Comparison of ENCODE assay signal across 8 mouse cellular contexts in genomic region chr8:107292928-107293601, GRCm38 (mm10). TPM values are rescaled to one million over a fixed set of nuclear protein-coding genes. Genes with fewer than 3 reads are reported as not detected.
A peak's percentile ranks its signal among the peaks of the same experiment; 100 is the strongest.
DNase-seq lines count a peak whose midpoint lies in the region; ATAC-seq and TF ChIP-seq lines count a peak whose summit lies in the region.

Gene Nfat5 (plus strand): TSS chr8:107293470.

- peaks cover 17% of the 10 kb centered on the region for H3K79me2 ChIP-seq in MEL (ENCODE audit: control insufficient read depth, insufficient read depth, low read length, poor library complexity)

- peak within 1 kb of the TSS; percentile 78 to 93 for H3K4me3 ChIP-seq in MEL (ENCODE audit: control insufficient read depth in 1 of 2, insufficient read depth in 1 of 2, low read depth in 2 of 2, low read length in 2 of 2)
- H3K4me3 ChIP-seq in cerebellum, adult 2 months (replicated peaks; ENCODE audit: insufficient read depth, low read depth, low read length) = peak within 1 kb of the TSS; percentile 85
- H3K4me3 ChIP-seq in lung, embryonic 16.5 days (ENCODE audit: low read length) = peak within 1 kb of the TSS; percentile 81

- ATAC-seq in hematopoietic stem cell, adult 5-6 weeks (replicated peaks in 1 of 2; ENCODE audit: insufficient read depth in 1 of 2, low FRiP score in 2 of 2, low TSS enrichment in 1 of 2, low read depth in 1 of 2, poor library complexity in 2 of 2, severe bottlenecking in 2 of 2) = peak; percentile 89 to 94
- peak; percentile 97 for ATAC-seq in lung, embryonic 16.5 days (ENCODE audit: low read depth)

- TF ChIP-seq RAD21 in MEL (IDR thresholded peaks at IDR 0.05; ENCODE audit: low read depth, low read length) = no peak

- H3K9me3 ChIP-seq in MEL (replicated peaks; ENCODE audit: insufficient read depth, low read length) = no peaks in the 10 kb centered on the region
- no peaks in the 10 kb centered on the region for H3K9me3 ChIP-seq in lung, embryonic 16.5 days (ENCODE audit: control insufficient read depth, low read length)

- peak in 1 of 2 experiments; percentile 75; a peak in 3 of 4 replicates for TF ChIP-seq EP300 in MEL (IDR thresholded peaks at IDR 0.05; ENCODE audit: low read depth in 1 of 2, low read length in 2 of 2)

- peak; percentile 94 for DNase-seq in MEL (ENCODE audit: low read depth, low spot score)
- peak; percentile 95 to 100 for DNase-seq in cerebellum, adult 2 months
- peak; percentile 94 for DNase-seq in forelimb bud, embryonic 11.5 days (ENCODE audit: low read depth, low spot score)
- DNase-seq in layer of hippocampus, adult 9-10 months (ENCODE audit: low spot score) = peak; percentile 98
- DNase-seq in ovary, postnatal 10 days (ENCODE audit: low spot score) = peak; percentile 99
- peak; percentile 89 to 98 for DNase-seq in thymus, postnatal 10 days (ENCODE audit: low spot score in 2 of 2)

- peaks cover 0 to 16% of the 10 kb centered on the region in 2 experiments; a peak in 2 of 4 replicates for H3K36me3 ChIP-seq in MEL (ENCODE audit: control insufficient read depth in 1 of 2, insufficient read depth in 2 of 2, low read length in 2 of 2)
- no peaks in the 10 kb centered on the region for H3K36me3 ChIP-seq in lung, embryonic 16.5 days (ENCODE audit: control insufficient read depth, insufficient read depth, low read length)

- no peaks in the 10 kb centered on the region for H3K27me3 ChIP-seq in MEL (ENCODE audit: control insufficient read depth in 1 of 2, insufficient read depth in 2 of 2, low read length in 2 of 2)
- H3K27me3 ChIP-seq in cerebellum, adult 2 months (ENCODE audit: control insufficient read depth, insufficient read depth, low read length) = no peaks in the 10 kb centered on the region
- H3K27me3 ChIP-seq in lung, embryonic 16.5 days (ENCODE audit: control insufficient read depth, insufficient read depth, low read depth, low read length) = no peaks in the 10 kb centered on the region

- under 1% methylated on average over 43 of the region's 49 CpGs for WGBS in cerebellum, adult 2 months
- under 1% methylated on average over 45 of the region's 49 CpGs for WGBS in lung, embryonic 16.5 days

- H3K4me2 ChIP-seq in lung, embryonic 16.5 days (ENCODE audit: low read depth, low read length) = peak within 1 kb of the TSS; percentile 77

- 0 out of 6 replicates have a peak, but pooled peaks of 1 of the 3 experiments have one; percentile 1 for TF ChIP-seq CTCF in MEL (IDR thresholded peaks at IDR 0.05 in 2 of 3, conservative IDR thresholded peaks at IDR 0.05 in 1 of 3; ENCODE audit: control insufficient read depth in 1 of 3, insufficient read depth in 1 of 3, low read depth in 2 of 3, low read length in 3 of 3, poor library complexity in 1 of 3, severe bottlenecking in 1 of 3)
- TF ChIP-seq CTCF in cerebellum, adult 2 months (IDR thresholded peaks at IDR 0.05; ENCODE audit: borderline replicate concordance, insufficient read depth, low read depth, low read length) = no peak

- peak within 1 kb of the TSS; percentile 92 for H3K9ac ChIP-seq in MEL (ENCODE audit: control insufficient read depth, low read depth, low read length, poor library complexity, severe bottlenecking)
- peak within 1 kb of the TSS; percentile 90 for H3K9ac ChIP-seq in lung, embryonic 16.5 days (ENCODE audit: low read length)

- TF ChIP-seq POLR2A in MEL (IDR thresholded peaks at IDR 0.05; ENCODE audit: control insufficient read depth in 1 of 2, insufficient read depth in 1 of 2, low read depth in 1 of 2, low read length in 2 of 2, poor library complexity in 1 of 2) = peak; percentile 84 to 90
- peak; percentile 87 for TF ChIP-seq POLR2A in cerebellum, adult 2 months (IDR thresholded peaks at IDR 0.05; ENCODE audit: borderline replicate concordance, insufficient read depth, low read length)

- peak within 1 kb of the TSS; percentile 77 for H3K27ac ChIP-seq in MEL (ENCODE audit: control insufficient read depth, low read depth, low read length)
- H3K27ac ChIP-seq in cerebellum, adult 2 months (ENCODE audit: insufficient read depth, low read length) = peak within 1 kb of the TSS; percentile 82
- peak within 1 kb of the TSS; percentile 96 for H3K27ac ChIP-seq in lung, embryonic 16.5 days (ENCODE audit: low read length)

- H3K4me1 ChIP-seq in MEL (ENCODE audit: control insufficient read depth in 1 of 2, insufficient read depth in 2 of 2, low read length in 2 of 2) = peaks cover 0 to 9% of the 10 kb centered on the region in 2 experiments; a peak in 1 of 4 replicates
- H3K4me1 ChIP-seq in cerebellum, adult 2 months (ENCODE audit: control insufficient read depth, insufficient read depth, low read length) = no peaks in the 10 kb centered on the region
- peaks cover 10% of the 10 kb centered on the region for H3K4me1 ChIP-seq in lung, embryonic 16.5 days (replicated peaks; ENCODE audit: control insufficient read depth, insufficient read depth, low read length)

TF ChIP-seq in MEL, 35 proteins besides CTCF, POLR2A, EP300 and RAD21:
- TF ChIP-seq USF2 (IDR thresholded peaks at IDR 0.05; ENCODE audit: borderline replicate concordance in 1 of 2, insufficient read depth in 1 of 2, low read depth in 1 of 2, low read length in 2 of 2) (no peak), NELFE (IDR thresholded peaks at IDR 0.05; ENCODE audit: low read depth, low read length) (peak; percentile 89), POLR2AphosphoS5 (IDR thresholded peaks at IDR 0.05; ENCODE audit: borderline replicate concordance, low read depth, low read length) (no peak), RCOR1 (IDR thresholded peaks at IDR 0.05; ENCODE audit: low read depth, low read length) (peak; percentile 82), ETS1 (IDR thresholded peaks at IDR 0.05; ENCODE audit: low read depth, low read length) (peak; percentile 77), USF1 (IDR thresholded peaks at IDR 0.05; ENCODE audit: low read depth, low read length) (no peak), ZKSCAN1 (IDR thresholded peaks at IDR 0.05; ENCODE audit: low read depth, low read length) (0 out of 2 replicates have a peak, but pooled peaks have one; percentile 63), UBTF (IDR thresholded peaks at IDR 0.05; ENCODE audit: borderline replicate concordance, insufficient read depth, low read depth, low read length) (0 out of 2 replicates have a peak, but pooled peaks have one; percentile 82), MAZ (IDR thresholded peaks at IDR 0.05; ENCODE audit: low read depth, low read length) (peak; percentile 92; the same call in 1 of the 2 replicates), NRF1 (IDR thresholded peaks at IDR 0.05; ENCODE audit: insufficient read depth, low read depth, low read length, poor library complexity, severe bottlenecking) (peak; percentile 95), MXI1 (IDR thresholded peaks at IDR 0.05; ENCODE audit: low read depth, low read length) (peak; percentile 69), TBP (IDR thresholded peaks at IDR 0.05; ENCODE audit: low read depth, low read length) (peak; percentile 79), MYC (IDR thresholded peaks at IDR 0.05; ENCODE audit: low read depth, low read length) (no peak), HCFC1 (IDR thresholded peaks at IDR 0.05; ENCODE audit: low read depth, low read length) (peak; percentile 81), POLR2AphosphoS2 (IDR thresholded peaks at IDR 0.05; ENCODE audit: low read length) (peak; percentile 88), MAX (IDR thresholded peaks at IDR 0.05; ENCODE audit: low read length) (0 out of 2 replicates have a peak, but pooled peaks have one; percentile 26), ZNF384 (IDR thresholded peaks at IDR 0.05; ENCODE audit: low read depth, low read length) (peak; percentile 92), ELF1 (IDR thresholded peaks at IDR 0.05; ENCODE audit: low read depth, low read length) (peak; percentile 92), ZC3H11A (IDR thresholded peaks at IDR 0.05; ENCODE audit: low read depth, low read length) (0 out of 2 replicates have a peak, but pooled peaks have one; percentile 11), MEF2A (IDR thresholded peaks at IDR 0.05; ENCODE audit: extremely low read depth, insufficient replicate concordance, low read depth, low read length, poor library complexity, severe bottlenecking) (0 out of 2 replicates have a peak, but pooled peaks have one; percentile 37), TCF12 (IDR thresholded peaks at IDR 0.05; ENCODE audit: low read depth, low read length) (peak; percentile 77), JUND (IDR thresholded peaks at IDR 0.05; ENCODE audit: low read depth, low read length) (peak; percentile 98; the same call in 1 of the 2 replicates), ZMIZ1 (IDR thresholded peaks at IDR 0.05; ENCODE audit: low read depth, low read length) (peak; percentile 87), GABPA (IDR thresholded peaks at IDR 0.05; ENCODE audit: low read depth, low read length) (no peak; the same call in 1 of the 2 replicates), SIN3A (IDR thresholded peaks at IDR 0.05; ENCODE audit: low read length) (peak; percentile 94)

RNA-seq across cellular contexts. Expression of gene Nfat5, which starts in this region (rescaled TPM):
- total RNA-seq in MEL (2012; rRNA removed) = 4.2 and 5.1 TPM in 2 replicates
- 10 to 100 TPM in 1 of 2 experiments, not detected in 1; 11.3 TPM for polyA plus RNA-seq in MEL (2012; ENCODE audit: insufficient read depth in 1 of 2, insufficient read length in 2 of 2, low read depth in 1 of 2, low replicate concordance in 2 of 2, missing spikeins in 1 of 2)
- 37.5 and 41.1 TPM in 2 replicates for polyA plus RNA-seq in cerebellum, adult 2 months (2012; rRNA removed)
- total RNA-seq in hematopoietic stem cell, adult 5-6 weeks (2017) = 40.1 and 67.9 TPM in 2 replicates
- polyA plus RNA-seq in lung, embryonic 16.5 days (2015; fragmentation: Nextera tagmentation; extraction: Ambion mirVana) = 11.1 and 13.3 TPM in 2 replicates

Comparison
In these comparisons a context has a peak if more than half of its experiments do, and no peak if none do; other contexts are left out.
1. Peak in every context shown above with its lines: DNase-seq, ATAC-seq, H3K4me3 ChIP-seq and H3K27ac ChIP-seq.